Mouse (Mus musculus): ENCODE results near the gene Gm17657.
"Not testable (repeated sequence)": the region's sequence is repeated elsewhere in the genome, so short reads cannot be mapped to it uniquely, and the experiment has no call there.

Gm17657 gene

GRCm38 (mm10) chr17:29545241-29545640 is 4.2 kb downstream of the Gm17657 start:
- no peak for DNase-seq (ENCODE audit: low read depth)

DNA sequence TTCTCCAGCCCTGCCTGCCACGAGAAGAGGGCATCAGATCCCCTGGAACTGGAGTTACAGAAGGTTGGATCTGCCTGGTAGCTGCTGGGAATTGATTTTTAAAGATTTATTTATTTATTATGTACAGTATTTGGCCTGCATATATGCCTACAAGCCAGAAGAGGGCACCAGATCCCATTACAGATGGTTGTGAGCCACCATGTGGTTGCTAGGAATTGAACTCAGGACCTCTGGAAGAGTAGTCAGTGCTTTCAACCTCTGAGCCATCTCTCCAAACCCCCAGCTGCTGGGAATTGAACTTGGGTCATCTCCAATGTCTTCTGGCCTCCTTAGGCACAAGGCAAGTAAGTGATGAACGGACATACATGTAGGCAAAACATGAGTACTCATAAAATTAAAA is 5.4 kb downstream of the Gm17657 start:
- no peak for DNase-seq (ENCODE audit: low read depth)

DNA sequence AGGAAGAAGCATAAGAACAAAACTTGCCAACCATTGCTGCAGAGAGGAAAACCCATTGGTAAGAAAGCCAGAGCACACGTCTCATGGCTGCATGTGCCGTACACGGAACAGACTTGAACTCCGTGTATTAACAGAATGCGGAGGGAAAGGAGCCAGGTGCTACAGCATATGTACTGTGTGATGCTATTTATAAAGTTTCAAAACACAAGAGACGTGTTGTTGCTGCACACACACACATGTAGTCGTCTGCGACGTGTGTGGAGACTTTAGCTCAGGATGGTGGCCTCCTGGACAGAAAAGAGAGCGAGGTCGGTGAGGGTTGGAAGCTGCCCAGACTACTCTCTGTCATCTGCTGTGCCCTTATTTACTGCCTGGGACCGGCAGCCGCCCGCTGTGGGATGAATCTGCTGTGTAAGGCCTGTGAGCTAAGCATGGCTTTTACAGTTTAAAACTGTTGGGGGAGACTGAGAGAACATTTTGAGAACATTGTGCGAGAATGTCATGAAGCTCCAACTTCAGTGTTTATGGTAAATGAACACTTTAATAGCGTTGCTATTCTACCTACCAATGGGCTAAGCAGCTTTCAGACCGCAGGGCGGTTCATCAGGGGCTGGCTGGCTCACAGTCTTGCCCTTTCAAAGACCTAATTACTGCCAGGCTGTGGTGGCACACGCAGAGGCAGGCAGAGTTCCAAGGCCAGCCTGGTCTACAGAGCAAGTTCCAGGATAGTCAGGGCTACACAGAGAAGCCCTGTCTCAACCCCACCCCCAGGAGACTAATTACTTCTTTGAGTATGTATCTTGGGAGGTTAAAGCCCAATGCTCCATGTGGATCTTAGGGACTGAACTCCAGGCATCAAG is 6.4 kb downstream of the Gm17657 start:
- DNase-seq (ENCODE audit: low read depth) = no peak

DNA sequence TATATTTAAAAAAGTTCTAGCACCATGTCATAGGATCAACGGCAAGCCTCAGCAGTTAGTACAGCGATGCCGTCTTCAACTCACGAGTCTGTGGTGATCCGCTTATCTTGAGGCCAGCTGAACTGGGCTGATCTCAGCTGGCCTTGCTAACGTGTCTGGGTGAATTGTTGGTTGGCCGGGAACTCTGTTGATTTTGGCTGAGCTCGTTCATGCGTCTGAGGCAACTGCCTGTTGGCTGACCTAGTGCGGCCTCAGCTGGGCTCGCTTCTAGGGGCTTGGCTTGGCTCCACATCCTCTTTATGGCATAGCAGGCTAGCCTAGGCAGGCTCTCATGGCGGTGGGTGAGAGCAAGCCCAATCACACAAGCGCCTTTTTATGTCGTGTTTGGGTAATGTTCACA is 8.0 kb downstream of the Gm17657 start:
- no peak for DNase-seq (ENCODE audit: low read depth)

DNA sequence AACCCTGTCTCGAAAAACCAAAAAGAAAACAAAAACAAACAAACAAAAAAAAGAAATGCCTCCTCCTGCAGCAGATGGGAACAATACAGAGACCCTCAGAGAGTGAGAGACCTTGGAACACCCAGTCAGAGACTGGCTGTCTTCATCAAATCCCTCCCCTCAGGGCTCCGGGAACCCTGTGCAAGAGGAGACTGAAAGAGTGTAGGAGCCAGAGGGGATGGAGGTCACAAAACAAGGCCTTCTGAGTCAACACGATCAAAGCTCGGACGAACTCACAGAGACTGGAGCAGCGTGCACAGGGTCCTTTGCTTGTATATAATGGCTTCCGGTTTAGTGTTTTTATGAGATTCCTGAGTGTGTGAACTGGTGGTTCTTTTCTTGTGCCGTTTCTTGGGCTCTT is 9.0 kb downstream of the Gm17657 start:
- DNase-seq (ENCODE audit: low read depth) = no peak

- DNase-seq (ENCODE audit: low read depth) = no peak
Observed at GRCm38 (mm10) chr17:29533866-29534265, 15.6 kb downstream of the Gm17657 start.

DNA sequence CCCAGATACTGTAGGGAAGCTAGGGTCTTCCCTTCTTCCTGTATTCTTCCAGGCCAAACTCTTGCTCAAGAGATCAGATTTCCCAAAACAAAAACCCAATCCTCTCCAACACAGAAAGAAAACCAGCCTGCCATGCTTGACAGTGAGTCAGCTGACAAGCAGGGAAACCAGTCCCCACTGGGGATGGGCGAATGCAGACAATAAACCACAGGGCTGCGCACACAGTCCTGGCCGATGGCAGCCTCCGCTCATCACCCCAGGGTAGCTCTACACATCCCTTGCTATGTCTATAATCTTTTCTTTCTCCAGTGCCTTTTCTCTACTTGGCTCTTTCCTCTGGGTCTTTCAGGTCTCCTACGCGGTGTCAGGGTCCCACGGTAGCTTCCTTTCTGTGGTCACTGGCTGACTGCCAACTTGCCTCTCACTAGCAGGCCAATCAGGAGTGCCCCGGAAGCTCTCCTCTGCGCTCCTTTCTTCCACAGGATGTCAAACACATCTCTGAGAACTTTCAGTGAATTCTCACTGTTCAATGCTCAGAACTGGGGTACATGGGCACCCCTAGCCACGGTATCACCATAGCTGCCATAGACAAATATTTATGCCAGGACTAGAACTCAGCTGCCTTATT is 17.6 kb downstream of the Gm17657 start:
- DNase-seq (ENCODE audit: low read depth) = peak; percentile 85

DNA sequence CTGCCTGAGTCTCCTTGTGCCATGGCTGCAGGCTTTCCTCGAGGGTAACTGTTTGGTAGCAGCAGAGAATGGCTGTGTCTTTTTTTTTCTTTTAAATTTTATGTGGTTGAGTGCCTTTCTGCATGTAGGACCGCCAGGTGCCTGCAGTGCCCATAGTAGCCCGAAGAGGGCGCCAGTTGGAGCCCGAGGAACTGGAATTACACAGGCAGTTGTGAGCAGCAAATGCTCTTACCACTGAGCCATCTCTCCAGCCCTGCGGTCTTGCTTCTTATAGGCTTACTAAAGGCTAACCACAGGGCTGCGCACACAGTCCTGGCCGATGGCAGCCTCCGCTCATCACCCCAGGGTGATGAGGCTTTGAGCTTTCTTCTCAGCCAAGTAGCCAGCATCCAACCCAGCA is 18.2 kb downstream of the Gm17657 start:
- DNase-seq (ENCODE audit: low read depth) = peak; percentile 44

GRCm38 (mm10) chr17:29530508-29530907 is 18.9 kb downstream of the Gm17657 start:
- DNase-seq (ENCODE audit: low read depth) = peak; percentile 62

DNA sequence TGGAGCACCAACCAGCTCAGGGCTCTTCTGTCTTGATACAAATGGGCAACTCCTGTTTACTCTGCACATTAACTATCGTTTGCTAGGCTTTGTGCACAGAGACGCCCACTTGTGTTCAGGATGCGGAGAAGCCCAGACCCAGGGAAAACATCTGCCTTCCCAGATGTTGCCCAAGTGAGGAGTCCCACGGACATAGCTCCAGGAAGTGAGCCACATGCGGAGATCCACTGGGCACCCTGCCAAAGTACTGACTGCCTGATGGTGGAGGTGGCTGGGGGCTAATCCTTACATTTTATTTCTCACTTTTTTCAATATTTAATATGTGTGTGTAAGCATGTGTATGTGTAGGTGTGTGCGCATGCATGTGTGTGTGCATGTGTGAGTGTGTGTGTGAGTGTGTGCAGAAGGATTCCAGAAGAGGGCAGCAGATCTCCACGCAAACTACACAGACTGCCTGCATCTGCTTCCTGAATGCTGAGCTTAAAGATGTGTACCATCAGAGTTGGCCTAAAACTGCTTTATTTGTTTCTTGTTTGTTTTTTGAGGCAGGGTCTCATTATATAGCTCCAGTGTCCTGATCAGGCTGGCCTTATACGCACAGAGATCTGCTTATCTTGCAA is 20.8 kb downstream of the Gm17657 start:
- DNase-seq (ENCODE audit: low read depth) = peak; percentile 80

GRCm38 (mm10) chr17:29525613-29526012 is 23.8 kb downstream of the Gm17657 start:
- no peak for DNase-seq (ENCODE audit: low read depth)

DNA sequence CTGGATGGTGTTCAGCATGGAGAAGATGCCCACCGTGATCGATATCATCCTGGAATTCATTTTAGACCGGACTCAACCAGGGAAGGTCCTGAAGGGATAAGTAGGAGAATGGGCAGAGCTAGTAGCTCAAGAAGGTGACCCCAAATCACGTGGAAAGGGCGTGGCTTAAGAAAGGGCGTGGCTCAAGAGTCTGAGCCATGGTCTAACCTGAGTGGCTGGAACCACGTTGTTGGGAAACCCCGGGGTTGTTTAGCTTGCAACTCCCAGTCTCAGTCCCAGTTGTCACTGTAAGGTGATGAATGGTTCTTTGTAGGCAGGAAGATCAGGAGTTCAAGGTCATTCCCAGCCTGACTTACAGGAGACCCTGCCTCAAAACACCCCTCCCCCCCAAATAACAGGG is 29.7 kb downstream of the Gm17657 start:
- no peak for DNase-seq (ENCODE audit: low read depth)

- not testable (repeated sequence) for DNase-seq (ENCODE audit: low read depth)
Observed at GRCm38 (mm10) chr17:29518665-29519064, 30.8 kb downstream of the Gm17657 start.

DNA sequence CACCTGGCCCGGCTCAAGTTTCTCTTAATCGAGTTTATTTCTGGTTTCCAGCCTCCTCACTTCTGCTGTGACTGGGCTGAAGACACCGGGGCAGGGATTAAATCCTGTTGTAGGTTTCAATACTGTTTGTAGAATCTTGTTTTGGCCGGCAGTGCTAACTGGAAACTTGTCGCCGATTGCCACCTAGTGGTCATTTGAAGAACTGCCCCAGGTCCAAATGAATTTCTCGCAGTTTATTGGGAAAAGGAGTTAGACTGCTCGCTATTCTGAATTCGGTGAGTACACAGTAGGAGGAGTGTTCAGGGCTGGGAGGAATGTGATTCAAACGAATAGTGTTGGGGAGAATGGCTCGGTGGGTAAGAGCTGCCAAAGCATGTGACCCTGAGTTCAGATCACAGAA is 35.0 kb downstream of the Gm17657 start:
- DNase-seq (ENCODE audit: low read depth) = peak; percentile 89

DNA sequence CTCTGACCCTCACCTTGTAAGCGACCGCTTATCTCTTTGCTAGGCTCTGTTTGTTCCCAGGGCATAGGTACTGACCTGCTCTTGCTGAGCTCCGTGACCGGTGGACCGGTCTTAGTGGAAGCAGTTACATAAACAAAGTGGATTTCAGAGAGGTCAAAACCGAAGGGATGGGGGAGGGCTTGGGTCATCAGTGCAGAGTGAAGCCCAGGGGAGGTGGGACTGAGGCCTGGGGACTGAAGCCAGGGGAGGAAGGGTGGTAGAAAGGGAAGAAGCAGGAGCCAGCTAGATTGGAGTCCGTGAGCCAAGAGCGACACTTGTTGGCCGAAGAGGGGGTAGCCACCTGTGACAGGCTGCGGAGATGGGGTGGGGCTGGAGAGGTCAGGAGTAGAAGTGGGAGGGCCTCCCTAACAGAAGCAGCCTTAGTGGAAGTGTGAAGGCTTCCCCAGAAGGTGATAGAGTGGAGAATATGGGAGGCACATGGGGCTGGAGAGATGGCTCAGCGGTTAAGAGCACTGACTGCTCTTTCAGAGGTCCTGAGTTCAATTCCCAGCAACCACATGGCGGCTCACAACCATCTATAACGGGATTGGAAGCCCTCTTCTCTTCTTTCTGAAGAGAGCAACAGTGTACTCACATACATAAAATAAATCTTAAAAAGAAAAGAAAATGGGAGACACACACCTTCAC is 36.3 kb downstream of the Gm17657 start:
- DNase-seq (ENCODE audit: low read depth) = peak; percentile 88

- DNase-seq (ENCODE audit: low read depth) = peak; percentile 82
Observed at GRCm38 (mm10) chr17:29510691-29511090, 38.7 kb downstream of the Gm17657 start.

DNA sequence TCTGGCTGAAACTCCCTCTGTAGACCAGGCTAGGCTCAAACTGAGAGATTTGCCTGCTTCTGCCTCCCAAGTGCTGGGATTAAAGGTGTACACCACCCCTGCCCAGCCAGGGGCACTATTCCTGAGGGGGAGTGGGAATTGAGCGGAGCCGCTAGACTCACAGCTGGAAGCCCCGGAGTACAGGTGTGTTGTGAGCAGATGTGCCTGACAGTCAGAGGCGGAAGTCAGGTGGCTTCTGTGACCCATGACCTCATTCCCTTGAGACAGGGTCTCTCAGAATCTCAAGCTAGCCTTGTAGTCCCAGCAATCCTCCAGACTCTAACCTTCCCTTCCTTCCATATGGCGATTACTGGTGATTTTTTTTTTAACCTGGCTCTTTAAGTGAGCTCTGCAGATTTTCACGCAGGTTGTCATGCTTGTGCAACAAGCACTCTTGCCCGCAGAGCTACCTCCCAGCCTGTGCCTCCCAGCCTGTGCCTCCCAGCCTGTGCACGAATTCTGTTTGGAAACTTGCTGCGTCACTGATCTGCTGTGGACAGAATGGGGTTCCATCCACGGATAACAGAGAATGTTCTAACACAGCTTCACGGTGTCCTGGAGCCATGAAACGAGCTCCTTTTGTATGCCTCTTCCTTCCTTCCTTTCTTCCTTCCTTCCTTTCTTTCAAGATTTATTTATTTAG is 40.4 kb downstream of the Gm17657 start:
- no peak for DNase-seq (ENCODE audit: low read depth)

GRCm38 (mm10) chr17:29503700-29504099 is 45.7 kb downstream of the Gm17657 start:
- peak; percentile 59 for DNase-seq (ENCODE audit: low read depth)

DNA sequence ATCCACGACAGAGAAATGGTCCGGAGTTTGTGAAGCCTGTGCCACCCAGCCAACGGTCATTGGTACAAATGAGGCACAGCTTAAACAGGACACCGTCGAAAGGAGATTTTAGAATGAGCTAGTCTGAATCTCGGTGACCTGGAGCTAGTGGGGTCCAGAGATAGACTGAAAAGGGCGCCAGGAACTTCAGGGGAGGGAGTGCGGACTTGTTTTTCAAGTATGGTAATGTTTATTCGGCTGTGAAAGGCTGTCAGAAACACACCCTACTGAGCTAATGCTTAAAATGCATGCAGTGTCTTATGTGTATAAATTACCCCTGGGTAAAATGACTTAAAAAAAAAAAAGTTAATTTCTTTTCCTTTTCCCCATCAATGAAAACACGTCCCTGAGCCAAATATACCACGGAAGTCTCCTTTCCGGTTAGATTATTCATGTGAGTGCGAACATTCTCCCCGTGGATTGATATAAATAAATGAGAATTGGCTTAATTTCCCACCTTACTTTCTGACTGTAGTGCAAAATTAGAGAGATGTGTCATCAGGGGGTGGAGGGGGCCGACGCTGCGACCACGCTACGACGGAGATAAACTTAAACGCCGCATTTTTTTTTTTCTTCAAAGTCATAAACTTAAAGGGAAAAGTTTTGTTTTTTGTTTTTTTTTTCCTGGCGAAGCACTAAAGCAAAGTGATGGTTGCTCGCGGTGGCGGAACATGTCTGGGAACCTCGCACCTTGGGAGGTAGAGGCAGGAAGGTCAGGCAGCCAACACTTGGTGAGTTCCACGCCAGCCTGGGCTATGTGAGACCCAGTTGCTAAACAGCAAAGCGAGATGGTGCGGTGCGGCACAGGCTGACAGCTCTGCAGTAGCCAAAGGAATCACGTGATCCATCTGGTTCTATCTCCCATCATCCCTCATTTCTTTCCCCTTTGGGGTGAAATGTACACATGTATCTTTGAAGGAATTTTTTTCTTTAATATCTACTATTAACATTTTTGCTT is 46.5 kb downstream of the Gm17657 start:
- peak; percentile 80 for DNase-seq (ENCODE audit: low read depth)

GRCm38 (mm10) chr17:29502005-29502668 is 47.3 kb downstream of the Gm17657 start:
- no peak for DNase-seq (ENCODE audit: low read depth)

Measured in 416B (cell line).